Mouse (Mus musculus): Measurements from ENCODE around the gene Ccdc113. TPM values are rescaled to one million over a fixed set of nuclear protein-coding genes. Genes with fewer than 3 reads are reported as not detected.

The Ccdc113 gene
- total and polyA plus RNA-seq, 3 experiments = not detected

DNA sequence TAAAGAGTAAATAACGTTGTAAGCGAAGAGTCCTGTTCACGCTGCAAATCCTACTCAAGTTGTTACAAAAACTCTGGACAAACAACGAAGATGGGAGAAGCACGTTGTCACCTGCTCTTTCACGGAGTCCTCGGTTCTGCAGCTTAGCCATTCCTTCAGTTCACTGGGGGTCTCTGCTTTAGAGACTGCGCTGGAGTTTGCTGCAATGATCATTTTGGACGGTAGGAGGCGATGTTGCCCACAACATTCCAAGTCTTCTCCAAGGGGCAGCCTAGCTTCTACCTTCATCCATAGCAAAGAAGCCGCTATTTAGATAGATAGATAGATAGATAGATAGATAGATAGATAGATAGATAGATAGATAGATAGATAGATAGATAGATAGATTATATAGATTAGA, 66.0 kb downstream of the Ccdc113 start:
- Histone ChIP-seq H3K27ac (ENCODE audit: control insufficient read depth, low read depth, low read length) (no peak overlapping the region), H3K4me3 (ENCODE audit: control insufficient read depth in 1 of 2, insufficient read depth in 1 of 2, low read depth in 2 of 2, low read length in 2 of 2) (no peak overlapping the region), H3K79me2 (ENCODE audit: control insufficient read depth, insufficient read depth, low read length, poor library complexity) (no peaks in the 10 kb centered on the region), H3K4me1 (ENCODE audit: control insufficient read depth in 1 of 2, insufficient read depth in 2 of 2, low read length in 2 of 2) (no peaks in the 10 kb centered on the region; a peak in 1 of 4 replicates), H3K36me3 (ENCODE audit: control insufficient read depth in 1 of 2, insufficient read depth in 2 of 2, low read length in 2 of 2) (no peaks in the 10 kb centered on the region), H3K9ac (ENCODE audit: control insufficient read depth, low read depth, low read length, poor library complexity, severe bottlenecking) (no peak overlapping the region), H3K9me3 (replicated peaks; ENCODE audit: insufficient read depth, low read length) (no peaks in the 10 kb centered on the region), H3K27me3 (ENCODE audit: control insufficient read depth in 1 of 2, insufficient read depth in 2 of 2, low read length in 2 of 2) (no peaks in the 10 kb centered on the region)
- TF ChIP-seq SMC3 (IDR thresholded peaks at IDR 0.05; ENCODE audit: low read depth, low read length) (peak; percentile 65), ZC3H11A (IDR thresholded peaks at IDR 0.05; ENCODE audit: low read depth, low read length) (peak; percentile 52; the same call in 1 of the 2 replicates), CHD2 (IDR thresholded peaks at IDR 0.05; ENCODE audit: low read length) (no peak), RAD21 (IDR thresholded peaks at IDR 0.05; ENCODE audit: low read depth, low read length) (peak; percentile 79), TBP (IDR thresholded peaks at IDR 0.05; ENCODE audit: low read depth, low read length) (no peak), CTCF (IDR thresholded peaks at IDR 0.05 in 2 of 3, conservative IDR thresholded peaks at IDR 0.05 in 1 of 3; ENCODE audit: control insufficient read depth in 1 of 3, insufficient read depth in 1 of 3, low read depth in 2 of 3, low read length in 3 of 3, poor library complexity in 1 of 3, severe bottlenecking in 1 of 3) (peak; percentile 72 to 78 (median 75))
- DNase-seq (ENCODE audit: low read depth, low spot score) = peak; percentile 55

DNA sequence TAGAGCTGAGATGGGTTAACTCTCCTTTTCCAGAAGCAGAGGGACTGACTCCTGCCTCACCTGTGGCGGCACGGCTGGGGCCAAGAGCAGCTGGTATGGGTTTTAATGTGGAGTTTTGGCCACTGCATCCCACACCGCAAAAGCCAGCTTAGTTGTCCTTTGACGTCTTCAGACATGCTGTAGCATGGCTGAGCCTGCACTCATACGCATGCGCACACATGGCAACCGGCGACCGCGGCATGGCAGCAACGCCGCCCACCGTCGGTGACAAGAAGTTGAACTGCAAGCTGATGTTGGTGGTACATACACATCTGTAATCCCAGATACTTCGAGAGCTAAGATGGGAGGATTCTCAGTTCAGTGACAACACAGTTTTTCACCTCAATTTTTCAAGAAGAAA, 67.4 kb downstream of the Ccdc113 start:
- no peaks in the 10 kb centered on the region for H3K9me3 ChIP-seq (replicated peaks; ENCODE audit: insufficient read depth, low read length)
- DNase-seq (ENCODE audit: low read depth, low spot score) = no peak
- H3K27me3 ChIP-seq (ENCODE audit: control insufficient read depth in 1 of 2, insufficient read depth in 2 of 2, low read length in 2 of 2) = no peaks in the 10 kb centered on the region
- no peak overlapping the region for H3K4me3 ChIP-seq (ENCODE audit: control insufficient read depth in 1 of 2, insufficient read depth in 1 of 2, low read depth in 2 of 2, low read length in 2 of 2)
- H3K27ac ChIP-seq (ENCODE audit: control insufficient read depth, low read depth, low read length) = no peak overlapping the region
- no peak for TF ChIP-seq EP300 (IDR thresholded peaks at IDR 0.05; ENCODE audit: low read depth in 1 of 2, low read length in 2 of 2)
- no peak for TF ChIP-seq ZNF384 (IDR thresholded peaks at IDR 0.05; ENCODE audit: low read depth, low read length)
- no peak overlapping the region for H3K9ac ChIP-seq (ENCODE audit: control insufficient read depth, low read depth, low read length, poor library complexity, severe bottlenecking)
- no peaks in the 10 kb centered on the region for H3K79me2 ChIP-seq (ENCODE audit: control insufficient read depth, insufficient read depth, low read length, poor library complexity)
- no peaks in the 10 kb centered on the region for H3K36me3 ChIP-seq (ENCODE audit: control insufficient read depth in 1 of 2, insufficient read depth in 2 of 2, low read length in 2 of 2)
- H3K4me1 ChIP-seq (ENCODE audit: control insufficient read depth in 1 of 2, insufficient read depth in 2 of 2, low read length in 2 of 2) = no peaks in the 10 kb centered on the region; a peak in 1 of 4 replicates

DNA sequence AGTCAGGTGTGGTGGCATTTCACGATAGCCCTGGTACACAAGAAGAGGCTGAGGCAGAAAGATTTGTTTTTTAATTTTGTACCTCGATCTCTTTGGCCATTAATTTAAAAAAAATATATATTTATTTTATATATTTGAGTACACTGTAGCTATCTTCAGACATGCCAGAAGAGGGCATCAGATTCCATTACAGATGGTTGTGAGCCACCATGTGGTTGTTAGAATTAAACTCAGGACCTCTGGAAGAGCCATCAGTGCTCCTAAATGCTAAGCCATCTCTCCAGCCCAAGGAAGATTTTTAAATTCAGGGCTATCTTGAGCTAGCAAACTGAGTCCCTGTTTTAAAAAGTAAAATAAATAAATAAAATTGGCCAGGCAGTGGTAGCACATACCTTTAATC, 68.3 kb downstream of the Ccdc113 start:
- Histone ChIP-seq H3K27me3 (ENCODE audit: control insufficient read depth in 1 of 2, insufficient read depth in 2 of 2, low read length in 2 of 2) (no peaks in the 10 kb centered on the region), H3K27ac (ENCODE audit: control insufficient read depth, low read depth, low read length) (no peak overlapping the region), H3K9me3 (replicated peaks; ENCODE audit: insufficient read depth, low read length) (no peaks in the 10 kb centered on the region), H3K79me2 (ENCODE audit: control insufficient read depth, insufficient read depth, low read length, poor library complexity) (no peaks in the 10 kb centered on the region), H3K9ac (ENCODE audit: control insufficient read depth, low read depth, low read length, poor library complexity, severe bottlenecking) (no peak overlapping the region), H3K4me1 (ENCODE audit: control insufficient read depth in 1 of 2, insufficient read depth in 2 of 2, low read length in 2 of 2) (no peaks in the 10 kb centered on the region; a peak in 1 of 4 replicates), H3K4me3 (ENCODE audit: control insufficient read depth in 1 of 2, insufficient read depth in 1 of 2, low read depth in 2 of 2, low read length in 2 of 2) (no peak overlapping the region), H3K36me3 (ENCODE audit: control insufficient read depth in 1 of 2, insufficient read depth in 2 of 2, low read length in 2 of 2) (no peaks in the 10 kb centered on the region)
- TF ChIP-seq ZC3H11A (IDR thresholded peaks at IDR 0.05; ENCODE audit: low read depth, low read length) (peak; percentile 43; the same call in 1 of the 2 replicates), EP300 (IDR thresholded peaks at IDR 0.05; ENCODE audit: low read depth in 1 of 2, low read length in 2 of 2) (no peak), SMC3 (IDR thresholded peaks at IDR 0.05; ENCODE audit: low read depth, low read length) (peak; percentile 58), CTCF (IDR thresholded peaks at IDR 0.05 in 2 of 3, conservative IDR thresholded peaks at IDR 0.05 in 1 of 3; ENCODE audit: control insufficient read depth in 1 of 3, insufficient read depth in 1 of 3, low read depth in 2 of 3, low read length in 3 of 3, poor library complexity in 1 of 3, severe bottlenecking in 1 of 3) (peak in 1 of 3 experiments; percentile 59; a peak in 2 of 6 replicates), MAX (IDR thresholded peaks at IDR 0.05; ENCODE audit: low read length) (no peak), MYC (IDR thresholded peaks at IDR 0.05; ENCODE audit: low read depth, low read length) (peak; percentile 53; the same call in 1 of the 2 replicates), MXI1 (IDR thresholded peaks at IDR 0.05; ENCODE audit: low read depth, low read length) (no peak), USF2 (IDR thresholded peaks at IDR 0.05; ENCODE audit: borderline replicate concordance in 1 of 2, insufficient read depth in 1 of 2, low read depth in 1 of 2, low read length in 2 of 2) (no peak), RAD21 (IDR thresholded peaks at IDR 0.05; ENCODE audit: low read depth, low read length) (peak; percentile 32)
- peak; percentile 28 for DNase-seq (ENCODE audit: low read depth, low spot score)
